Mouse (Mus musculus) CH12.LX (cell line): ENCODE measurements at regions not wholly inside any gene's neighbourhood (a gene's known extent, or its start where the extent isn't known, plus 50 kb on each side); places are given as distances from the start of the nearest gene placed in this dataset.

ENCODE experiments used
- DNase-seq: peaks from one replicate; pipeline ENCODE4 v3.0.0-alpha.2; 2013; ENCODE audit errors: extremely low read depth
- H3K27ac ChIP-seq: 2 replicates; pipeline ENCODE4 v1.5.1; 2012; ENCODE audit warnings: low read depth, mild to moderate bottlenecking, control low read depth, moderate library complexity; ENCODE audit not compliant: insufficient read depth
- H3K27me3 ChIP-seq: replicated peaks from 2 replicates; pipeline ENCODE3; 2012; ENCODE audit warnings: inconsistent platforms
- H3K36me3 ChIP-seq, 2 experiments: replicated peaks in 1 of 2; 2 replicates each; pipeline versions ENCODE3 to v1.6.1; 2012; ENCODE audit warnings: inconsistent platforms in 1 of 2, low read length in 1 of 2, mild to moderate bottlenecking in 1 of 2, mixed read lengths in 1 of 2, moderate library complexity in 1 of 2; ENCODE audit not compliant: control insufficient read depth in 1 of 2, insufficient read depth in 1 of 2
- H3K4me1 ChIP-seq, 2 experiments: 2 replicates each; pipeline ENCODE4 v1.6.1; 2012; ENCODE audit warnings: inconsistent platforms in 1 of 2, moderate library complexity in 1 of 2; ENCODE audit not compliant: insufficient read depth in 2 of 2, control insufficient read depth in 1 of 2
- H3K4me2 ChIP-seq: 2 replicates; pipeline ENCODE4 v1.6.1; 2012; ENCODE audit warnings: low read depth, mild to moderate bottlenecking, control low read depth; ENCODE audit not compliant: poor library complexity, insufficient read depth, severe bottlenecking
- H3K4me3 ChIP-seq, 3 experiments: fragments of 150-350 bp in 1 of 3; sonication (generic) in 1 of 3; replicated peaks in 1 of 3; 2 replicates each; pipeline versions ENCODE3 to v1.5.1; 2011 to 2012; ENCODE audit warnings: low read depth in 2 of 3, low read length in 2 of 3, mild to moderate bottlenecking in 2 of 3, moderate library complexity in 2 of 3, control low read depth in 1 of 3, improper control_type of control experiment in 1 of 3, inconsistent platforms in 1 of 3, mixed read lengths in 1 of 3; ENCODE audit not compliant: poor library complexity in 1 of 3
- H3K79me2 ChIP-seq: replicated peaks from 2 replicates; pipeline ENCODE4 v1.6.1; 2012; ENCODE audit warnings: mild to moderate bottlenecking, moderate library complexity; ENCODE audit not compliant: control insufficient read depth, poor library complexity, insufficient read depth, severe bottlenecking; ENCODE audit errors: extremely low read depth
- H3K9ac ChIP-seq: 2 replicates; pipeline ENCODE4 v1.6.1; 2012; ENCODE audit warnings: low read depth, mild to moderate bottlenecking, control low read depth, moderate library complexity; ENCODE audit not compliant: insufficient read depth
- H3K9me3 ChIP-seq: replicated peaks from 2 replicates; pipeline ENCODE3; 2012; ENCODE audit warnings: low read length, inconsistent platforms, mixed read lengths
- CHD2 ChIP-seq: IDR thresholded peaks from 2 replicates; pipeline ENCODE4 v1.6.1; 2011; ENCODE audit warnings: low read length, improper control_type of control experiment
- E2F4 ChIP-seq: IDR thresholded peaks from 2 replicates; pipeline ENCODE4 v1.6.1; 2011; ENCODE audit warnings: low read depth, low read length, improper control_type of control experiment; ENCODE audit not compliant: insufficient replicate concordance
- JUND ChIP-seq: conservative IDR thresholded peaks from 2 replicates; pipeline ENCODE4 v1.6.1; 2011; ENCODE audit warnings: low read depth, low read length, improper control_type of control experiment
- MAFK ChIP-seq: IDR thresholded peaks from 2 replicates; pipeline ENCODE4 v1.6.1; 2011; ENCODE audit warnings: low read length, improper control_type of control experiment; ENCODE audit not compliant: insufficient replicate concordance
- MAX ChIP-seq: IDR thresholded peaks from 2 replicates; pipeline ENCODE4 v1.6.1; 2011; ENCODE audit warnings: low read length, improper control_type of control experiment
- MEF2A ChIP-seq: IDR thresholded peaks from 2 replicates; pipeline ENCODE4 v1.6.1; 2014; ENCODE audit warnings: low read depth, mild to moderate bottlenecking, inconsistent platforms, low read length, improper control_type of control experiment, borderline replicate concordance
- MYC ChIP-seq: IDR thresholded peaks from 2 replicates; pipeline ENCODE4 v1.6.1; 2011; ENCODE audit warnings: low read depth, mild to moderate bottlenecking, improper control_type of control experiment, low read length
- SIN3A ChIP-seq: IDR thresholded peaks from 2 replicates; pipeline ENCODE4 v1.6.1; 2012; ENCODE audit warnings: low read length, improper control_type of control experiment, inconsistent platforms
- USF2 ChIP-seq: conservative IDR thresholded peaks from 2 replicates; pipeline ENCODE4 v1.6.1; 2011; ENCODE audit warnings: low read depth, low read length, improper control_type of control experiment
- dilution Hi-C: fragments of 300-500 bp; cut with MboI; formaldehyde crosslinking; loops from 2 replicates; pipeline ENCODE4 v1.14.3; 2020; ENCODE audit warnings: low sequenced_read_pairs; ENCODE audit not compliant: extremely low pct_unique_long_range_greater_than_20kb, extremely low pct_ligation_motif_present
- in situ Hi-C: fragments of 300-500 bp; cut with MboI; formaldehyde crosslinking; loops from 3 replicates; pipeline ENCODE4 v1.14.3; 2019; ENCODE audit warnings: low sequenced_read_pairs, low pct_ligation_motif_present, low pct_unique_long_range_greater_than_20kb, mixed read lengths

DNA sequence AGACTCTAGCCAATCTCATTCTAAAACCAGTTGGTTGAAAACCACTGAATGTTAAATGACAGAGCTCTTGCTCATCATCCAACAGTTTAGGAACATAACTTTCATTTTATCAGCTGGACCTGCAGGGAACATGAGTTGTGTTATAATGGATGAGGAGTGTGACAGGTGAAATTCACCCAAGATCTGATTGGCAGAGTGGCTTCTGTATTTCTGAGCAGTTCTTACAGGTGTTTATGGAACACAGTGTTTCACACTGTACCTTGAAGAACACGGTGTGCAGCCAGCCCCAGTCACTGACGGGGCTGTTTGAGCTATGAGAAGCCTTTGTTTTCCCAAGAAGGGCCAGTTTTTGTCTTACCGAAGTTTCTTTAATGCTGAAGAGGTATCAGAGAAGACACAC is 406.4 kb upstream of the Pik3r1 start:
- no peak overlapping the region for H3K4me2 ChIP-seq
- no peaks in the 10 kb centered on the region for H3K36me3 ChIP-seq
- in situ Hi-C loops: no loop called here
- TF ChIP-seq MEF2A (no peak), JUND (no peak)
- dilution Hi-C loops: no loop called here
- no peaks in the 10 kb centered on the region for H3K27me3 ChIP-seq
- no peaks in the 10 kb centered on the region for H3K4me1 ChIP-seq
- no peak overlapping the region for H3K9ac ChIP-seq
- no peak overlapping the region for H3K4me3 ChIP-seq
- H3K27ac ChIP-seq: no peak overlapping the region
- DNase-seq: no peak
- H3K79me2 ChIP-seq: no peaks in the 10 kb centered on the region
- H3K9me3 ChIP-seq: no peaks in the 10 kb centered on the region

DNA sequence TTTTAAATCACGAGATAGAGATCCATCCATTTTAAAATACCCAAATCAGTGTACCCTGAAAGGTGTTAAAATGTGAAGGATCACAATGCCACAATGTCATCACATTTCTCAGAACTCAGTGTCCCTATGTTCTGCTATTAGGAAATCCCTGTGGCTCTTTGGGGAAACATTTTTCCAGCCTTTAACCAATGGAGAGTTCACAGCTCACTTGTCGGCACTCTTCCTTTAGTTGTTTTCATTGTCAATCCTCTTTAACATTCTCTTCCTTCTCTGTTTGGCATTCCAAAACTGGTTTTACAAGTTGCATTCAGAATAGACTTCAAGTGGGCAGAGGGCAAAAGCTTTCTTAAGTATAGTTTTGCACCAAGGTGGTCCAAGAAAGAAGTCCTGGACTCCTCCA is 406.9 kb upstream of the Pik3r1 start:
- Histone ChIP-seq H3K4me1 (no peaks in the 10 kb centered on the region), H3K4me2 (no peak overlapping the region), H3K9ac (no peak overlapping the region), H3K79me2 (no peaks in the 10 kb centered on the region), H3K9me3 (no peaks in the 10 kb centered on the region), H3K4me3 (no peak overlapping the region), H3K27ac (no peak overlapping the region), H3K36me3 (no peaks in the 10 kb centered on the region), H3K27me3 (no peaks in the 10 kb centered on the region)
- in situ Hi-C loops (no loop called here), dilution Hi-C loops (no loop called here)
- DNase-seq: no peak
- no peak for TF ChIP-seq MAFK

DNA sequence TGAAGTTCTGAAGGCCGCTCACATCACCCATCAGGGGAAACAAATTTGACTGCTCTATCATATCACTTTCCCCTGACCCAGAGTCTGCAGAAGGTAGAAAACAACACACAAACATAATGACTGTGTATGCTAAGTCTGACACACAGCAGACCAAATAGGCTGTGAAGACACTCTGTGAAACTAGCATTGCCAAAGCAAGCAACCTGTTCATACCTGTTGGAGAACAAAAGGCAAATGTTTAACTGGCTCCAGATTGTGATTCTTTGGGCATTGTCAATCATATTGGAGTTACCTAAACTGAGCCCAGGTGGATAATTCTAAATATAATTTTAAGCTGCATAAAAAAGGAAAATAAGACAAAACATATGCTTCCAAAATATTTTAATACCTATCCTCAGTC is 407.4 kb upstream of the Pik3r1 start:
- H3K79me2 ChIP-seq: no peaks in the 10 kb centered on the region
- H3K9me3 ChIP-seq: no peaks in the 10 kb centered on the region
- TF ChIP-seq E2F4 (no peak), SIN3A (no peak), CHD2 (no peak), MAX (no peak), USF2 (no peak), MYC (no peak)
- dilution Hi-C loops (no loop called here), in situ Hi-C loops (no loop called here)
- no peaks in the 10 kb centered on the region for H3K36me3 ChIP-seq
- no peak overlapping the region for H3K27ac ChIP-seq
- no peak overlapping the region for H3K4me3 ChIP-seq
- H3K4me2 ChIP-seq: no peak overlapping the region
- H3K4me1 ChIP-seq: no peaks in the 10 kb centered on the region
- no peak overlapping the region for H3K9ac ChIP-seq
- no peak for DNase-seq
- H3K27me3 ChIP-seq: no peaks in the 10 kb centered on the region
